Mouse (Mus musculus): ENCODE measurements at regions not wholly inside any gene's neighbourhood (a gene's known extent, or its start where the extent isn't known, plus 50 kb on each side); places are given as distances from the start of the nearest gene placed in this dataset.
"Not testable (repeated sequence)": the region's sequence is repeated elsewhere in the genome, so short reads cannot be mapped to it uniquely, and the experiment has no call there.

DNA sequence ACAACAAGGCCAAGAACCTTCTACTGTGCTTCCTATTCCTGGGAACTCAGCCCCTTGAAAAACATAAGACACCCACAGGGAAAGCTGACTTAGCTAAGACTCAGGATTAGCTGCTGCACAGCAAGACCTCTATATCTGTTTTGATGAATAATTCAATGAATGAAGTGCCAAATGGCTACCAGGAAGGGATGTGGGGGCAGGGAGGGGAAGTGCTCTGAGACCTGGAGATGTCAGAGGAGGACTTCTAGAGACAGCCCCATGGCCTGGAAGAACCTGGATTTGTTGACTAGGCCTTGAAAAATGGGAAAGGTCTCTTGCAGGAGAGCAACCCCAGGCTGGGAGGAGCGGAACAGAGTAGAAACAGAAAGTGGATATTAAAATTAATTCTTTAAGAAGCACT, 388.5 kb upstream of the Klhl29 start:
- no peak for DNase-seq (ENCODE audit: extremely low spot score)

- no peak for DNase-seq (ENCODE audit: extremely low spot score)
Measured at GRCm38 (mm10) chr12:5762306-5762927, 386.9 kb upstream of the Klhl29 start.

GRCm38 (mm10) chr12:5759485-5759884, 384.0 kb upstream of the Klhl29 start:
- DNase-seq (ENCODE audit: extremely low spot score) = no peak

- DNase-seq (ENCODE audit: extremely low spot score) = no peak
Measured at GRCm38 (mm10) chr12:5757766-5758165, 382.3 kb upstream of the Klhl29 start.

DNA sequence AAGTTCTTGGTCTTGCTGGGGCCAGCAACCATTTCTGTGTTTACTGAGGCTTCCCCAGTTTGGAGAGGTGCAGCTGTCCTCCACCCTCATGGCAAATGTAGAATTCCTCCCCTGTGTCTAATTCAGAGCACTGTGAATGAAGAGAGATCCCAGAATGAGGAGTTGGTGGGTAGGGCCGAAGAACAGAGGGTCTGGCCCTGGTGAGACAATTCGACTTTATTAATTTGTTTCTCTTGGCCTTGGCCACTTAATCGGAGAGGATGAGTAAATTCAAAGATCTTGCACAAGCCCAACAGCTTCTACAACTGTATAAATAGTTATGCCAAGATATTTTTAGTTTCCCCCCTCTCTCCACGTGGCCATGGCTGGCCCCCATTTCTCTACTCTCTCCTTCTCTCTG, 381.9 kb upstream of the Klhl29 start:
- DNase-seq (ENCODE audit: extremely low spot score) = no peak

GRCm38 (mm10) chr12:5753831-5754230, 378.3 kb upstream of the Klhl29 start:
- DNase-seq (ENCODE audit: extremely low spot score) = no peak

GRCm38 (mm10) chr12:5744086-5744709, 368.7 kb upstream of the Klhl29 start:
- DNase-seq (ENCODE audit: extremely low spot score) = no peak

DNA sequence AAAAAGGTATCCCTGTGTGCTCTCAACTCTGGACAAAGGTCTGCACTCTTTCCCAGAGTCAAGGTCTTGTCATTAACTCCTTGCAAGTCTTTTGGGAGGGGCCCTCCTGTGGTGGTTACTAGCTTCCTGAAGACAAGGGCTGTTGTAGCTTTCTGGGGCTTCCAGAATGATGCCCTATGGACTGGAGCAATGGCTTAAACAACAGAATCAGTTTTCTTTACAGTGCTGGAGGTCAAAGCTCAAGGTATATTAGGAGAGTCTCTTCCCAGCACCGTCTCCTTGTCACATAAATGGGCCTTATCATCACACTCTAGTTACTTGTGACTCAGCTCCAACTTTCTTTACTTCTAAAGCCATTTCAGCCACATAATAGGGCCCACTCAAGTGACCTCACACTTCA, 360.6 kb upstream of the Klhl29 start:
- DNase-seq (ENCODE audit: extremely low spot score) = no peak

- DNase-seq (ENCODE audit: extremely low spot score) = no peak
Measured at GRCm38 (mm10) chr12:5734902-5735301, 359.4 kb upstream of the Klhl29 start.

GRCm38 (mm10) chr12:5723113-5723512, 347.6 kb upstream of the Klhl29 start:
- DNase-seq (ENCODE audit: extremely low spot score) = no peak

DNA sequence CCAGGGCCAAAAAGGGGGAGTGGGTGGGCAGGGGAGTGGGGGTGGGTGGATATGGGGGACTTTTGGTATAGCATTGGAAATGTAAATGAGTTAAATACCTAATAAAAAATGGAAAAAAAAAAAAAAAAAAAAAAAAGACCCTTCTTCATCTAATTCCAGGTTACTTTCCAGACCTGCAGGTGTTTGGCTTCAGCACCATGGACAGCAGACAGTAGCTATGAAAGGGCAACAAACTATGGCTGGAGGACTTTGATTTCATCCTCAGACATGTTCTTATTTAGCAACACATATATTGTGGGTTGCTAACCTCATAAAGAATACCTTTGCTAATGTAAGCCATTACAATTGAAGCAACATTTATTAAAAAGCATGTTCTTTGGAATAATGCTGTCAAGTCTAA, 342.0 kb upstream of the Klhl29 start:
- peak; percentile 25 for DNase-seq (ENCODE audit: extremely low spot score)

GRCm38 (mm10) chr12:5698778-5699454, 323.4 kb upstream of the Klhl29 start:
- no peak for DNase-seq (ENCODE audit: extremely low spot score)

- no peak for DNase-seq (ENCODE audit: extremely low spot score)
Measured at GRCm38 (mm10) chr12:5682182-5682581, 306.7 kb upstream of the Klhl29 start.

DNA sequence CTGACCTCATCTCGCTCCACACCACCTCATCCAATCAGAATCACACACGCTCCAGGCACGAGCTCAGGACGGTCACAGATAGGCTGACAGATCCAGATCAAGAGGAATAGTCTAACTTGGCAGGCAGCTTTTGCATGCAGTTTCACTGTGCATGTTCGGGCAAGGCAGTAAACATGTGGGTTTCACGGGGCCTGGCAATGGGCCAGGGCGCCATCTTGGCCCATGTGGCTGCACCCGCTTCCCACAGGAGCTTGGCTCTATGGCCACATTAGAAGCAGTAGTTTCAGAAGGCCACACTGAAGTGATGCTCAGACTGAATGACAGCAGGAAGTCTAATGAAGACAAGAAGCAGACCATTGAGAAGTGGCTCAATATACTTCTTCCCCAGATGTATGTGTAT, 302.6 kb upstream of the Klhl29 start:
- DNase-seq (ENCODE audit: extremely low spot score) = not testable (repeated sequence)

DNA sequence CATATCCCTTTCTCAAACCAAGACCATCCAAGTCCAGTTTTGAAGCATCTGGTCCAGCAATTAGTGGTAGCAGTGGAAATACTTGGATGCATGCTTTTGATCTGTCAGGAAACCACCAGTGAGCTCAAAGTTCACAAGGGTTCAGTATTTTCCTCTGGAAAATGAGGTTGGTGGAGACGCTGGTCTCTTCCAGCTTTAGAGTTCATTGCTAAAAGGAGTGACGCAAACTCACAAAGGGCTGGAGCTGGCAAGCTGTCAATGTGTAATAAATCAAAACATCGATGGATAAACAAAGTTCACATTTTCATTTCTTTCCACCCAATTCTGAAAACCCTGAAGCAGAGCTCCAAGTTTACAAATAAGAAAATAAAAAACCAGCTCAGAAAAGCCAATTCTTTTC, 293.0 kb upstream of the Klhl29 start:
- DNase-seq (ENCODE audit: extremely low spot score) = no peak

GRCm38 (mm10) chr12:5637571-5638275, 262.2 kb upstream of the Klhl29 start:
- DNase-seq (ENCODE audit: extremely low spot score) = no peak

GRCm38 (mm10) chr12:5633971-5634370, 258.5 kb upstream of the Klhl29 start:
- DNase-seq (ENCODE audit: extremely low spot score) = no peak

GRCm38 (mm10) chr12:5601084-5601654, 225.7 kb upstream of the Klhl29 start:
- no peak for DNase-seq (ENCODE audit: extremely low spot score)

- no peak for DNase-seq (ENCODE audit: extremely low spot score)
Measured at GRCm38 (mm10) chr12:5599426-5599825, 223.9 kb upstream of the Klhl29 start.

DNA sequence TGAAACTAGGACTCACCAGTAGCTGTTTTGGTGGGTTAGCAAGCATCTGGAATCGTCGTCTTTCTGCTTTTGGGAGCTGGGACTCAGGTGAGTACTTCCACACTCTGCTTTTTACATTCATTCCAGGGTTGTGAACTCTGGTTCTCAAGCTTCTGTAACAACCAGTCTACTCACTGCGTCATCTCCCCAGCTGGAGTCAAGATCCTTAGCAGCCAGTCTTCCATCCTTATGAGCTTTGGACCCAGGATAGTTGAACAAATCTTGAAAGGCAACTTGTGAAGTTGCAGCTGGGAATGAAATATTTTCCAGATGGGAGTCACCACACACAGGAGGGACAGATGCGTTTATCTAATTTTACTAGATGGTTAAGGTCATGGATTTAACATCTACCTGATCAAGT, 223.5 kb upstream of the Klhl29 start:
- DNase-seq (ENCODE audit: extremely low spot score) = no peak

GRCm38 (mm10) chr12:5572831-5573230, 197.3 kb upstream of the Klhl29 start:
- no peak for DNase-seq (ENCODE audit: extremely low spot score)

GRCm38 (mm10) chr12:5568941-5569340, 193.5 kb upstream of the Klhl29 start:
- no peak for DNase-seq (ENCODE audit: extremely low spot score)

Data from embryo, embryonic 9.5 days (tissue).